Mouse (Mus musculus) neural tube, embryonic 13.5 days (tissue): ENCODE measurements around the gene Syna. TPM values are rescaled to one million over a fixed set of nuclear protein-coding genes. Genes with fewer than 3 reads are reported as not detected.
A peak's percentile ranks its signal among the peaks of the same experiment; 100 is the strongest.

Experiments used
- ATAC-seq: fragments of 200-750 bp; cut with Nextera tagmentation; 2 replicates; pipeline ENCODE4 v1.8.0; 2017; ENCODE audit warnings: low read depth, mild to moderate bottlenecking, moderate TSS enrichment, moderate library complexity
- H3K27ac ChIP-seq: fragments of 300-500 bp; sonication (generic); replicated peaks from 2 replicates; pipeline ENCODE4 v1.5.1; 2015; ENCODE audit warnings: moderate library complexity, mild to moderate bottlenecking, inconsistent platforms
- H3K27me3 ChIP-seq: fragments of 300-500 bp; sonication (generic); 2 replicates; pipeline ENCODE4 v1.6.1; 2015; ENCODE audit warnings: mild to moderate bottlenecking, inconsistent platforms
- H3K36me3 ChIP-seq: fragments of 300-500 bp; sonication (generic); 2 replicates; pipeline ENCODE4 v1.6.1; 2015; ENCODE audit warnings: mild to moderate bottlenecking, inconsistent platforms
- H3K4me1 ChIP-seq: fragments of 300-500 bp; sonication (generic); replicated peaks from 2 replicates; pipeline ENCODE4 v1.6.1; 2015; ENCODE audit warnings: inconsistent platforms
- H3K4me2 ChIP-seq: fragments of 300-500 bp; sonication (generic); 2 replicates; pipeline ENCODE4 v1.6.1; 2015; ENCODE audit warnings: inconsistent platforms, mild to moderate bottlenecking, moderate library complexity
- H3K4me3 ChIP-seq: fragments of 300-500 bp; sonication (generic); 2 replicates; pipeline ENCODE4 v1.5.1; 2015; ENCODE audit warnings: mild to moderate bottlenecking, inconsistent platforms
- H3K9ac ChIP-seq: fragments of 300-500 bp; sonication (generic); 2 replicates; pipeline ENCODE4 v1.6.1; 2015; ENCODE audit warnings: moderate library complexity, mild to moderate bottlenecking, inconsistent platforms
- H3K9me3 ChIP-seq: fragments of 300-500 bp; sonication (generic); 2 replicates; pipeline ENCODE4 v1.6.1; 2016; ENCODE audit warnings: inconsistent platforms
- WGBS: fragments of 180-500 bp; shearing (Covaris S2); methylation state at CpG from one replicate; pipeline ENCODE4 v1.1.7; 2015; 5-methylcytosine and 5-hydroxymethylcytosine counted together
- microRNA-seq: library from miRNA; unstranded; fragments of <30 nt; microRNA quantifications from one replicate; pipeline ENCODE4, GENCODE M21; 2016
- polyA plus RNA-seq: library from polyadenylated mRNA; unstranded; fragments of >200 nt; fragmentation: Nextera tagmentation; extraction: Ambion mirVana; gene quantifications from 2 replicates; pipeline ENCODE4 v1.2.1, GENCODE M21; 2015

Gene Syna
- polyA plus RNA-seq, 1 experiment from 2014 or later = 0.31 TPM

DNA sequence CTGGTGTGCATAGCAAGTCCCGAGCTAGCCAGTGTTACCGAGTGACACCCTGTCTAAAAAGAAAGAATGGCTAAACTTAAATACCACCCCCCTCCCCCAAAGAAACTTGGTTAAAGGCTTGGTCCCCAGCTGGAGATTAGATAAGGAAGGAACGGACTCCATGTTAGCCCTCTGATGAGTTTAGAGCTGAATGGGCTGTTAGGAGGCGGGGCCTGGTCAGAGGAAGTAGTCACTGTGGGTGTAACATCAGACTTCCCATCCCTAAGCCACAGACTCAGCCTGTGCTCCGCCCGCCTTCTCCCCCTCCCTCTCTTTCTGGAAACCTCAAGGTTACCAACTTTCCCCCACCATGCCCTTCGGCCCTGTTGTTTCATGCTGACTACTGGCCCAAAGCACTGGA lies 38.2 kb downstream of the Syna start:
- H3K9ac ChIP-seq = no peak overlapping the region
- WGBS = 91% methylated on average over 7 of the region's 7 CpGs
- peaks cover 89% of the 10 kb centered on the region for H3K36me3 ChIP-seq
- ATAC-seq = no peak
- no peaks in the 10 kb centered on the region for H3K9me3 ChIP-seq
- no peaks in the 10 kb centered on the region for H3K27me3 ChIP-seq
- H3K27ac ChIP-seq = no peak overlapping the region
- H3K4me3 ChIP-seq = no peak overlapping the region
- no peak overlapping the region for H3K4me2 ChIP-seq
- no peaks in the 10 kb centered on the region for H3K4me1 ChIP-seq

GRCm38 (mm10) chr5:134521131-134521530 lies 38.8 kb downstream of the Syna start:
- Histone ChIP-seq H3K4me3 (no peak overlapping the region), H3K4me2 (no peak overlapping the region), H3K9ac (no peak overlapping the region), H3K9me3 (no peaks in the 10 kb centered on the region), H3K27me3 (no peaks in the 10 kb centered on the region), H3K36me3 (peaks cover 89% of the 10 kb centered on the region), H3K4me1 (no peaks in the 10 kb centered on the region), H3K27ac (no peak overlapping the region)
- ATAC-seq = no peak
- WGBS = 77% methylated on average over 2 of the region's 2 CpGs

GRCm38 (mm10) chr5:134520120-134520519 lies 39.9 kb downstream of the Syna start:
- H3K27me3 ChIP-seq = no peaks in the 10 kb centered on the region
- H3K4me2 ChIP-seq = no peak overlapping the region
- ATAC-seq = no peak
- no peak overlapping the region for H3K4me3 ChIP-seq
- no peaks in the 10 kb centered on the region for H3K4me1 ChIP-seq
- H3K9me3 ChIP-seq = no peaks in the 10 kb centered on the region
- WGBS = 96% methylated on average over 4 of the region's 4 CpGs
- H3K36me3 ChIP-seq = peaks cover 93% of the 10 kb centered on the region
- H3K9ac ChIP-seq = no peak overlapping the region
- no peak overlapping the region for H3K27ac ChIP-seq

DNA sequence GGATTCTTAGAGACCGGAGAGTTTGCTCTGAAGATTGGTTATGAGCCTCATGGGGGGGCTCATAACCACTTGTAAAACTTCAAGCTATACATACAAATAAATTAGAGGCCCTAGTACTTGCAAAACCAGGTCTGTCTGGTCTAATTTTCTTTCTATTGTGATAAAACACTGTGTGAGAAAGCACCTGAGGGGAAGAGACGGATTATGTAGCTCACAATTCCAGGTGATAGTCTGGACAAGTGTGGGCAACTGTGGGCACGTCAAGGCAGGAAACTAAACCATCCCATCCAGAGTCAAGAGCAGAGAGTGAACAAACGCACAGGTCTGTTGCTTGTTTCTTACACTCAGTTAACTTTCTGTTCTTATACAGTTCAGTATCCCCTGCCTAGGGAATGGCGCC lies 40.5 kb downstream of the Syna start:
- H3K27ac ChIP-seq = no peak overlapping the region
- peaks cover 96% of the 10 kb centered on the region for H3K36me3 ChIP-seq
- no peak overlapping the region for H3K4me3 ChIP-seq
- ATAC-seq = no peak
- H3K9ac ChIP-seq = no peak overlapping the region
- no peak overlapping the region for H3K4me2 ChIP-seq
- H3K27me3 ChIP-seq = no peaks in the 10 kb centered on the region
- no peaks in the 10 kb centered on the region for H3K4me1 ChIP-seq
- 89% methylated on average over 5 of the region's 5 CpGs for WGBS
- H3K9me3 ChIP-seq = no peaks in the 10 kb centered on the region

DNA sequence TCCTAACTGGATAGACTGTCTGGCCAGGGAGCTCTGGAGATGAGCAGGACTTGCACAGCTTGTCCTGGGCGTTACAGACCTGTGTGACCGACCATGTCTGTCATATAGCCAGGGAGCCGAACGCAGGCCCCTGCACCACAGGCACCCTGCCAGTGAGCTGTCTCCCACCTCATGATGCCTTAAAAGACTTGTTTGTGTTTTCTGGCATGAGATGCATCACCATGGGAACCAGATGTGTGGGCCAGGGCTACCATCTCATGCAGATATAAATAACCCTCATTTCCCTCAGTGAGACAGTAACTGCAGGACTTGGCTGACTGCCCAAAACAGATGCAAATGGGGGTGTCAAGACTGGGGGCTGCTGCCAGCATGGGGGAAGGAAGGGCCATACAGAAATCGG lies 47.9 kb downstream of the Syna start:
- no peak overlapping the region for H3K4me2 ChIP-seq
- peaks cover 24% of the 10 kb centered on the region for H3K4me1 ChIP-seq
- H3K4me3 ChIP-seq = no peak overlapping the region
- ATAC-seq = peak; percentile 81
- WGBS = 41% methylated on average over 5 of the region's 5 CpGs
- peaks cover 98% of the 10 kb centered on the region for H3K36me3 ChIP-seq
- peak overlapping the region; percentile 67 for H3K27ac ChIP-seq
- no peaks in the 10 kb centered on the region for H3K27me3 ChIP-seq
- no peaks in the 10 kb centered on the region for H3K9me3 ChIP-seq
- no peak overlapping the region for H3K9ac ChIP-seq

- peaks cover 85% of the 10 kb centered on the region for H3K36me3 ChIP-seq
- no peak overlapping the region for H3K9ac ChIP-seq
- H3K4me1 ChIP-seq = peaks cover 38% of the 10 kb centered on the region
- no peak for ATAC-seq
- no peak overlapping the region for H3K27ac ChIP-seq
- H3K4me2 ChIP-seq = no peak overlapping the region
- no peak overlapping the region for H3K4me3 ChIP-seq
- H3K9me3 ChIP-seq = no peaks in the 10 kb centered on the region
- H3K27me3 ChIP-seq = no peaks in the 10 kb centered on the region
- 83% methylated on average over 5 of the region's 5 CpGs for WGBS
Measured at GRCm38 (mm10) chr5:134510266-134510665, 49.7 kb downstream of the Syna start.

DNA sequence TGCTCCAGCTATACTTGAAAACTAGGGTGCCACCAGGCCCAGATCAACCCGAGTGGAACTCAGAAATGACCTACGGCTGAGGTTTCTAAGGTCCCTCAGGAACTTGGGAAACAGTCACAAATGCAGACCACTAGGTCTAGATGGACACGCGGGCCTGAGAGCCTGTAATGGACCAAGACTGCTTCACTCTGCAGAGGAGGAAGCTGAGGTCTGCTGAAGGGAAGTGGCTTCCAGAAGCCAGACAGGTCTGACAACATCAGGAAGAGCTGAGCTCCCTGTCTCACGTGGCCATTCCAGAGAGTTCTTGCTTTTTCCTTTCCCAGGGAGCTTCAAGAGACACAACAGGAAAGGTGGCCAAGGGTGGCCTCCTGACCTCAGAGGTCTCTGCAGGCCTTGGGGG lies 51.0 kb downstream of the Syna start:
- Histone ChIP-seq H3K27me3 (no peaks in the 10 kb centered on the region), H3K9me3 (no peaks in the 10 kb centered on the region), H3K4me2 (no peak overlapping the region), H3K27ac (no peak overlapping the region), H3K4me3 (no peak overlapping the region), H3K36me3 (peaks cover 85% of the 10 kb centered on the region), H3K9ac (no peak overlapping the region), H3K4me1 (peaks cover 51% of the 10 kb centered on the region)
- WGBS = 86% methylated on average over 5 of the region's 5 CpGs
- no peak for ATAC-seq

Small RNA genes lying within 50 kb of the gene (microRNA-seq; reads per million reads assigned to microRNA genes)
- gene Mir7228 = not detected

Other genes starting within 250 kb of the Syna start
- 188 and 247 TPM in 2 replicates for gene Gtf2i, start 245.4 kb downstream of the Syna start, polyA plus RNA-seq
- gene Gtf2ird1, start 103.5 kb downstream of the Syna start, polyA plus RNA-seq = 63.1 and 85.8 TPM in 2 replicates
- 11.9 and 12.6 TPM in 2 replicates for gene Clip2, start 7.7 kb downstream of the Syna start, polyA plus RNA-seq
- gene Rfc2, start 21.2 kb upstream of the Syna start, polyA plus RNA-seq = 184 and 214 TPM in 2 replicates
- 4.9 and 6.2 TPM in 2 replicates for gene Lat2, start 54.9 kb upstream of the Syna start, polyA plus RNA-seq
- gene Eif4h, start 79.3 kb upstream of the Syna start, polyA plus RNA-seq = 338 and 355 TPM in 2 replicates
- 20.3 and 21.3 TPM in 2 replicates for gene Limk1, start 128.4 kb upstream of the Syna start, polyA plus RNA-seq
- 6.4 and 10.8 TPM in 2 replicates for gene Eln, start 187.2 kb upstream of the Syna start, polyA plus RNA-seq